Mouse (Mus musculus): Measurements from ENCODE around the gene Aasdh.

DNA sequence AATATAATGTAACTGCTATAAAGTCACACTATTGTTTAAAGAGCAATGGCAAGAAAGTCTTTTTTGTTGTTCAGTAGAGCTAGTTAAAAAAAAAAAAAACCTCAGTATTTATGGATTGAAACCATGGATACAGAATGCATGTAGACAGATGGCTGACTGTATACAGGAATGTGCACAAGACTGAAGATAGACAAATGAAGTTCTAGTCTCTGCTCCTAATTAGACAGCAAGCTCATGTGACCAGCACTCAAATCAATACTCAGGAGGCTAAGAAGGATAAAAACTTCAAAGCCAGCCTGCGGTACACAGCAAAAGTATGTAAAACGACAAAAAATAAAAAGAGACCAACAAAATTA is 40.3 kb upstream of the Aasdh start:
- TF ChIP-seq BHLHE40 (IDR thresholded peaks at IDR 0.05; ENCODE audit: borderline replicate concordance, low read depth, low read length) (no peak), MXI1 (IDR thresholded peaks at IDR 0.05; ENCODE audit: low read depth, low read length) (no peak; the same call in 1 of the 2 replicates), TAL1 (IDR thresholded peaks at IDR 0.05; ENCODE audit: low read length) (no peak), ZC3H11A (IDR thresholded peaks at IDR 0.05; ENCODE audit: low read depth, low read length) (no peak)

All from MEL (cell line).